Mouse (Mus musculus) thymus, adult 2 months (tissue): ENCODE results near the gene Palld.

Experiments used
- CTCF ChIP-seq: fragments of 200-500 bp; IDR thresholded peaks from 2 replicates; pipeline ENCODE4 v1.5.1; 2012; ENCODE audit warnings: mild to moderate bottlenecking, control low read depth, low read length, moderate library complexity, borderline replicate concordance; ENCODE audit not compliant: control insufficient read depth, poor library complexity, insufficient read depth; ENCODE audit errors: extremely low read depth
- POLR2A ChIP-seq: fragments of 200-500 bp; IDR thresholded peaks from 2 replicates; pipeline ENCODE4 v1.6.1; 2012; ENCODE audit warnings: mild to moderate bottlenecking, low read length, control low read depth, moderate library complexity; ENCODE audit not compliant: control insufficient read depth, poor library complexity, insufficient read depth; ENCODE audit errors: extremely low read depth

DNA sequence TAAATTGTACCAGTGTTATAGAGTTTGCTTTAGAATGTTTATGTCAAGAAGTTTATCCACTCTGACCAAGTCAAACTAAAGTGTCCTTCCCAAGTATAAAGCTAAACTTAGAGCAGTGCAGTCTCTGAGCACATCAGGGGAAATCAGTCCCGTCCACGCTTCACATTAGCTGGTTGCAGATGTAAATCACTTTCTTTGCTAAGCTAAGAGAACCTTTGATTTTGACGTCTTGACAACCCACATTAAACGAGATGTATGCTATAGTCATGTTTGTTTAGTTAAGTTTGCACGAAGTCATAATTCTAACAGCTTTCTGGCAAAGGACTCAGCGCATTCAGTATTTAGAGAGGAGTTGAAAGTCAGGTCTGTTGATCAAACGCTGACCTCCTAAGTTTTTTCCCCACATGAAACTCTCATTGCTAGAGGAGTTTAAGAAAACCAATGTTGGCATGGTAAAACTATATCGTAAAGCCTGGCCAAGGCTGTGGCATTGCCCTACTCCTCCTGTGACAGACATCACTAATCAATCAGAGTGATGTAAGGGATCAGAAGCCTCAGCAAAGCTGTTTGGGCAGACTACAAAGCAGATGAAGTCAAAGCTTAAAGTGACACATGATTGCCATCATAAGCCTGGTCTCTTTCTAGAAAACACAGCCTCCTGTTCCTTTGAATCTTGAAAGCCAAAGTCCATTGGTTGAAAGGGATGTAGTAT lies 177.0 kb downstream of the Palld start:
- TF ChIP-seq CTCF (no peak), POLR2A (no peak)
